Mouse (Mus musculus): ENCODE data around the gene Matn4.

Gene Matn4

GRCm38 (mm10) chr2:164436215-164436913 is 31.4 kb upstream of the Matn4 start:
- DNase-seq (ENCODE audit: low read depth, low spot score): no peak

DNA sequence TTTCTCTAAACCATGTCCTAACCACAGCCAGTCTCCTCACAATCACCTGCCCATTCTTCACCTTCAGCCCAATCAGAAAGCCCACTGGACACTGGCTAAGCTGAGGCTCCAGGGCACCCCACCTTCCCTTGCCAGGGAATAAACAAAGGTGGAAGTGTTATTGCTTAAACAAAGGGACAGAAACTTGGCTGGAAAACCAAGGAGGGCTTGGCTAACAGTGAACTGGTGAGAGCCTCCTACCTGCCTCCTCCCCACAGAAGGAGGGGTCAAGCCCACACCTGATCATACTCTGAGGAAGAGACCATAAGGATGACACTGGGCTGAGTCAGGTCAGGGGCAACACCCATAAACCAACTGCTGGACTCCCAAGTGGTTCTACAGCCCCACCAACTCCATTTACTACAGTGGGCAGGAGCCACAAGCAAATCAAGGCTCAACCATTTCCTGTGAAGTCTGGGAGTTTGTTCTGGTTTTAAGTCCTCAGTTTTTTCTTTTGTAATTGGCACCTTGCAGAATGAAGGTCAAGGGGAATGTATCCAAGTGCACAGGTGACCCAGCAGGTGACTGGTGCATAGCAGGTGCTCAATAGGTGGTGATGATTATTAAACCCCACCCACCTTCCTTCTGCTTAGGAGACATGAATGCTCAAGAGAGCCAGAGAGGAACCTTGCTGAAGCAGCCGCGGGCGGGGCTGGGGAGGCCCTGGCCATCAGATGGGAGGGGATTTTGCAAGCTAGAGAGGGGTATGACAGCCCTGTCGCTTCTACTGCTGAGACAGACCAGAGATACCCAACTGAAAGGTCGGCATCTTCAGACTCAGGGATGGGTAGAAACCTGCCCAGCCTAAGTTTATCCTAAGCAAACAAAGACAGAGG is 30.5 kb upstream of the Matn4 start:
- no peak for DNase-seq (ENCODE audit: low read depth, low spot score)

DNA sequence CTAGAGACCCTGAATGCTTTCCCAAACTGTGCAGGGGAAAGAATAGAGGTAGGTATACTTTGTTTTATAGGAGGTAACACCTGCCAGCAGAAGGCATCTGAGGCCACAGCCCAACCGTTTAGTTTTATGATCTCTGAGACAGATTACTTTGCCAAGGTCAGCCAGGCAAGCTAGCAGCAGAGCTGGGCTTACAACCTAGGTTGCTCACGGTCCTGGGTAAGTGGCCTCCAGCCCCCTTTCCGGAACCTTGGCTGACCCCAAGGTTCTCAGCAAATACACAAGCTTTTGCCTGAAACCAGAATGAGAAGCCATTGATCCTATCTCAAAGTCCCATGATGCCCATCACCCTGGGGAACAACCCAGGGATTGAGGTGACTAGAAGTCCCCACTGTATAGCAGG is 29.7 kb upstream of the Matn4 start:
- DNase-seq (ENCODE audit: low read depth, low spot score): no peak

DNA sequence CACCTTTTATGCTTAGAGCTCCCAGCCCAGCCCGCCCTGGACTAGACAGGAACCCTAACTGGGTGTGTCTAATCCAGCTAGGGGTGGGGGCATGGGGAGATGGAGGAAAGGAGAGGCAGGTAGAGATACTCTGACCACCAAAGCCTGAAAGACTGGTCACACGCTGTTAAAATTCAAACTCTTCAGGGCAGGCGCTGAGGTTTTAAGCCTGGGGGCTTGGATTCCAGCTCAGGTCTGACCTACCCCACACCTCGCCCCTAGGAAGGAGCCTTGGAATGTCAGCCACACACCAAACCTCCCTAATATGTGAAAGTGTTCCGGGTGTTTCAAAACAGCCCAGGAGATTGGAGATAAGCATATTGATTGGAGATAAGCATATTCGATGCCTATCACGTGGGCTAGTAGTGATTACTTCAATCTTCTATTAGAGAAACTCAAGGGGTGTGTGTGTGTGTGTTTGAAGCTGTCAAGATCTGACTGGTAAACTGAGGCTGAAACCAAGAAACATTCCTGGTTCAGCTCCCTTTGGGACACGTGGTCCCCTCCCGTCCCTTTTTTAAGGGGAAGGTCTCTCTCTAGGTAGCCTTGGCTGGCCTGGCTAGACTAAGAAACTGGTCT is 28.4 kb upstream of the Matn4 start:
- DNase-seq (ENCODE audit: low read depth, low spot score): no peak

DNA sequence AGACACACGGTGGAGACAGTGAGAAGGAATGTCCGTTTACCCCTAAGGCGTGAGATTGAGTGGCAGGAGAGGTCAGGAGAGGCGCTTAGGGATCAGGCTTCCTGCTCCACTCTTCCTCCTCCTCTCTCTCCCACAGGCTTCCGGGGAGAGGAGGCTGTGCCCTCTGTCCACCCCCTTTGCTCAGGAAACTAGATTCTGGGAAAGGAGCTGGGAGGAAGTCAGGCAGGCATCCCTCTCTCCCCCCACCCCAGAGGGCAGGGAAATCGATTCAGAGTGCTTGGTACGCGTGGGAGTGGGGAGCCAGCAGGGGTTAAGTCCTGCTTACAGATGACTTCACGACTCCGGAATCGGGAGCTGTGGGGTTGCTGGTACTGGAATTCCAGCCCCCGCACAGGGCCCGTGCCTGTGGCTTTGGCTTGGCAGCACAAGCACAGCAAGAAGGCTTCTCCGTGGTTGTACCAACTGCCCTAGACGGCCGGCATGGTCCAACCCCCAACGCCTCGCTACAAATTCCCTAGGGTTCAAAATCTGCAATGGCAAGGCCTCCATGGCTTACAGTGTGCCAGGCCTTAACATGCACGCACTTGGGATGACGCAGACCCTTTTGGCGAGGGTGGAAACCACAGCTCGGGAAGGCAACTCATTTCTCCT is 27.7 kb upstream of the Matn4 start:
- DNase-seq (ENCODE audit: low read depth, low spot score): no peak

DNA sequence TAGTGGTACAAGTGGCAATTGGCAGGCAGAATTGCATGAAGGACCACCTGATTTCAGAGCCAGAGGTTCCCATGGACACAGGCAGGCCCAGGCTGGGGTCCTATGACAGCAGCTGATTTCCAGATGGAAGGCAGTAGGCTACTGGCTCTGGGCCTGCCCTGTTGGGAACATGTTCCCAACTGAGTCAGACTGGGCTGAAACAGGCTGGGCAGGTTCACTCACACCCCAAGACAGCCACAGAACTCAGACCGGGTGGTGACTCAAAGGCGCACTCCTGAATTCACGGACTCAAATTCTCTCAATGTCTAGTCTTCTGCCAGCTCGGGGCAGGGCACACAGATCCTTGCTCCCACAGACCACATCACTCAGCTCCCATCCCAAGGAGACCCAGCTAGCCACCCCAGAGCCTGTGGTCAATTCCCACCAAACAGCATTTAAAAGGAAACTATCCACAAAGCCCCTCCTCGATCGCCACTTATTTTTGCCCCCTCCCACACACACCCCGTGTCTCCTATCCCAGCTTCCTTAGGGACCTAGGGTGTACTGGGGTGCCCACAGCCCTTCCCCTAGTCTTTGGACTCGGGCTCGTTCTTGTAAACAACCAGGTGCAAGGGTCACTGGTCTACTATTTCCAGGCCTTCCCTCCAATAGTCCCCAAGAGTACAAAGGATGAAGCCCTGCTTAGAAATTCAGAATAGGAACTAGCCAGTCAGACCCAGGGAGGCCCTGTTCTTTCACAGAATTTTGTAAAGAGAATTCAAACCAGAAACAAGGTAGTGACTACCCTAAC is 26.9 kb upstream of the Matn4 start:
- no peak for DNase-seq (ENCODE audit: low read depth, low spot score)

DNA sequence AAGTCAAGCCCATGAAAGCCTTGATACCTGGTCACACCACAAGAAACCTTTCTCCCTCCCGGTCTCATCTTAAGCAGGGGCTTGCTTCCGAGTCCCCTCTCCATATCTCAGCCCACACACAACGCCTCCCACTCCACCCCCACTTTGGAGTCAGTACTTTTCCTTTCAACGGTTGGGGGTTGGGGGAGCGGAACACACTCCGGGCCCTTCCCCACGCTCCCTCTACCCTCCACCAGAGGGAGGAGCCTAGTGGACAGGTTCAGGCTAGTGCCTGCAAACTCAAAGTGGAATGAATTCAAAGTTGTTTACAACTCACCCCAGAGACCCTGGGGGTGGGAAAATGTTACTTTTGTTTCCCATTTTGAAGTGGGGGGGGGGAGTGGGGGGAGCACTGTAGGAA is 25.7 kb upstream of the Matn4 start:
- no peak for DNase-seq (ENCODE audit: low read depth, low spot score)

DNA sequence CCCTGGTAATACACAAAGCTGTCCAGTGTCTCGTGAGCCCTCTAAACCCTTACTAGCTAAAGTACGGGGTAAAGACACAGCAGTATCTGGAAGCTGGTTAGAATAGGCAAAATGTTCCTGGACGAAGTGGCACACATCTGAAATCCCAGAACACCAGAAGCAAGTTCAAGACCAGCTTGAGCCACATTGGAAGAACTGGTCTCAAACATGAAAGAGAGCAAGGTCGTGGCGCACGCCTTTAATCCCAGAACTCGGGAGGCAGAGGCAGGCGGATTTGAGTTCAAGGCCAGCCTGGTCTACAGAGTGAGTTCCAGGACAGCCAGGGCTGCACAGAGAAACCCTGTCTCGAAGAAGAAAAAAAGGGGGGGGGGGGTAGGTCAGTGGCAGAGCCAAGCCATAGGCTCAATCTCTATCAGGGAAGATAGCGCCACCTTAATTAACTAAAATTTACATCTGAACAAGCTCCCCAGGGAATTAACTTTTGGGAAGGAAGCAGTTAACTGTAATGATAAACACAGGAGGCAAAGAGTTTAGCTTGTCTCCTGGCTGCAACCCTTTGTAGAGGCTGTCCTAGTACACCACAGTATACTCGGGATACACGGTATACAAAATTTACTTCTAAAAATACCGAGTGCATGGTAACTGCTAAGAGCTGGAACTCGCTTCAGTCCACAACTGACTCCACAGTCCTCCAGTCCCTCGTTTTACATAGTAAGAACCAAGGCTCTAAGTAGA is 25.1 kb upstream of the Matn4 start:
- no peak for DNase-seq (ENCODE audit: low read depth, low spot score)

- no peak for DNase-seq (ENCODE audit: low read depth, low spot score)
Observed at GRCm38 (mm10) chr2:164428451-164428850, 23.5 kb upstream of the Matn4 start.

GRCm38 (mm10) chr2:164426952-164427351 is 22.0 kb upstream of the Matn4 start:
- no peak for DNase-seq (ENCODE audit: low read depth, low spot score)

GRCm38 (mm10) chr2:164426121-164426520 is 21.2 kb upstream of the Matn4 start:
- no peak for DNase-seq (ENCODE audit: low read depth, low spot score)

DNA sequence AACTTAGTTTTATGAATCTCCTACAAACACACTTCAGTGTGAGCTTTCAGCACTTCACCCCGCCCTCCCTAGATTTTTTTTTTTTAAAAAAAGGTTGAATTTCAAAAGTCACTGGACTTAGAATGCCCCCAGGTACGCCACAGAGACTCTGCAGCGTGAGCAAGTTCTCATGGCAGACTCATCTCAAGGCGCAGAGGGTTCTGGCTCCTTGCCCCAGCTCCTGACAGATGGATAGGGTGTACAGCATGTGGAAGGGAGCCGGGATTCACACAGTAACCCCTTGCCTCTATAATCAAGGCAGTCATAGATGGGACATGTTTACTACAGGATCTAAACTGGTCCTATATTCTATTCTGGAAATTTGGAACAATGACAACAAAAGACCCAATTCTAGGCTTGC is 20.4 kb upstream of the Matn4 start:
- no peak for DNase-seq (ENCODE audit: low read depth, low spot score)

DNA sequence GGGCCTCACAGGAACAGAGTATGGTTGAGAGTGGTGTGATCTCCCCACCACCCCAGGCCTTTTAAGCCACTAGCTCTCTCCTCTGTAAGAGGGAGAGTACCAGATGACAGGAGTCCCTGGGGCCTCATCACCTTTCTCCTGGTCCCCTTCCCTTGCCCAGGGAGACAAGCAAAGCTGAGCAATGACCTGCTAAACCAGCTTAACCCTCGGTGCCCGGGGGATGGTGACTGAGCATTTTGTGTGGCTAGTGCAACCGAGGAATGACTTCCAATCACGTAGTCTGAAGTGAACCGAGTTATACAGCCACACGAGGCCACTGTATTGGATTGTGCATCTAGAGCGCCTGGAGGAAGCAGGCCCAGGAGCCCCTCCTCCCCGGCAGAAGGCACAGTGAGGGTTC is 19.4 kb upstream of the Matn4 start:
- no peak for DNase-seq (ENCODE audit: low read depth, low spot score)

GRCm38 (mm10) chr2:164423464-164423863 is 18.5 kb upstream of the Matn4 start:
- DNase-seq (ENCODE audit: low read depth, low spot score): no peak

DNA sequence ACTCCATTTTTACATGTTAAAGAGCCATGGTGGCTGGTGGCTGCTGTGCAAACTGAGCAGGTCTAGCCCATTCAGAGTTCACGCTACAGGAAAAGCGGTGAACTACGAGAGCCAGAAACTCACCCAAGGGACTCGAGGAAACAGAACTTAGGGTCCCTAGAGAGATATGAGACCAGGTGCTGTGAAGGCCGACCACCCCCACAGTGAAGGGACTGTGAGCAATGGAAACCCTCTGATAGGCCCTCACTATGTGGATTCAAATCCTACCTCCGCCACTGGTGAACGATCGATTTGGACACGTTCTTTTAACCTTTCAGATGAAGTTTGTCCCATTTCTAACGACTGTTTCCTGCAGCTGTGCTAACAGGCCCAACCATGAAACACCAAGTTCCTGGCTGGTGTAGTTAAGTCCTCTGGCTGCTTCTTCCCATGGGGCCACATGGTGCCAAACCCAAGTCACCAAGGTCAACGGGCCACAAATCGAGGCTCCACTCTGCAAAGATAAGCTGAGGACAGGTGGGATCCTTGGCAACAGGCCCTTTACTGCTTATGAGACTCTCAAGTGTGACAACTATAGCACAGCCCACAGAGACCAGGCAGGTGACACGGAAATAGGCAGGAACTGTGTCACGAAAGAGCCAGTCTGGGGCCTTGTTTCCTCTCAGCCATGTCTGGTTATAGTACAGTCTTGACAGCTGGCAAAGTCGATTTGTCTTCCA is 17.9 kb upstream of the Matn4 start:
- DNase-seq (ENCODE audit: low read depth, low spot score): no peak

DNA sequence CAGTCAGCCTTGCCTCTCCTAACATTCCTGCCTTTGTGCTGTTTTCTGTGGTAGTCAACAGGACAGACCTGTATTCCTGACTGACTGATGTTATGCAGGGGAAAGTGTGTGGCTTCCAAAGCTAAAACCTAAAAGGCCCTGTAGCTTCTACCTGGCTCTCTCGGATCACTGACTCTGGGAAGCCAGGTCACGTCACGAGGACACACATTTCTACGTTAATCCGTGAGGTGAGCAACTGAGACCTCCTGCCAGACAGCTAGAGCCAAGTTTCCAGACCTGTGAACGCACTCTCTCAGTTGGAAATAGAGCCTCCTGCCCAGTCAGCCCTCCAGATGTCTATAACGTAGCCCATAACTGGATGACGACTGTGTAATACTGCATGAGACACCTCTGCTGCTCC is 17.0 kb upstream of the Matn4 start:
- DNase-seq (ENCODE audit: low read depth, low spot score): no peak

- no peak for DNase-seq (ENCODE audit: low read depth, low spot score)
Observed at GRCm38 (mm10) chr2:164421306-164421705, 16.3 kb upstream of the Matn4 start.

GRCm38 (mm10) chr2:164419489-164419888 is 14.5 kb upstream of the Matn4 start:
- DNase-seq (ENCODE audit: low read depth, low spot score): no peak

DNA sequence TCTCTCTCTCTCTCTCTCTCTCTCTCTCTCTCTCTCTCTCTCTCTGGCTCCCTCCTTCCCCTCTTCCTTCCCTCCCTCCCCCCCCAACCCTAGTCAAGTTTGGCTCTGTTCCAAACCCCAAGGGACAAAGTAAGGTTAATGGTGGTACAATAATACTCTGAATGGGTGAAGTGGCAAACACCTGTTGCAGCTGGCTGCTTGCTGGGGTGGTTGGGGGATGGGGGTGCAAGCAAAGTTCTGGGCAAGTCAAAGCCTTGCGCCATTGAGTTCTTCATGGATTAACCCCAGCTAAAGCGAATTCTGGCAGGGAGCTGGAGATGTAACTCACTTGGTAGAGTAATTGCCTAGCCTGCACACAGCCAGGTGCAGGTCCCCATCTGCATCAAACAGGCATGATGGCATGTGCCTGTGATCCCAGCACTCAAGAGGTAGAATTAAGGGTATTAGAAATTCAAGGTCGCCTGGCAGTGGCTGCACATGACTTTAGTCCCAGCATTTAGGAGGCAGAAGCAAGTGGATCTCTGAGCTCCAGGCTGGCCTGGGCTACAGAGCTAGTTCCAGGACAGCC is 13.4 kb upstream of the Matn4 start:
- DNase-seq (ENCODE audit: low read depth, low spot score): no peak

GRCm38 (mm10) chr2:164417198-164417597 is 12.2 kb upstream of the Matn4 start:
- DNase-seq (ENCODE audit: low read depth, low spot score): no peak

All from telencephalon, adult 2 months (tissue).